Mouse (Mus musculus) brown adipose tissue, adult 24 weeks (tissue): ENCODE measurements around the gene B4galt3. TPM values are rescaled to one million over a fixed set of nuclear protein-coding genes. Genes with fewer than 3 reads are reported as not detected.

Source experiments
- H3K27ac ChIP-seq: fragments of 200-500 bp; replicated peaks from 2 replicates; pipeline ENCODE4 v1.5.1; 2012; ENCODE audit warnings: low read depth, mild to moderate bottlenecking, low read length
- H3K4me1 ChIP-seq: fragments of 200-500 bp; 2 replicates; pipeline ENCODE4 v1.6.1; 2012; ENCODE audit warnings: low read length, mixed read lengths; ENCODE audit not compliant: control insufficient read depth, insufficient read depth, insufficient read length
- H3K4me3 ChIP-seq: fragments of 200-500 bp; 2 replicates; pipeline ENCODE4 v1.5.1; 2012; ENCODE audit warnings: low read depth, mild to moderate bottlenecking, low read length, moderate library complexity; ENCODE audit not compliant: insufficient read depth
- polyA plus RNA-seq: library from polyadenylated mRNA; stranded (reverse); fragments of >200 nt; gene quantifications from 2 replicates; pipeline ENCODE4 v1.2.4, GENCODE M21; 2012; ENCODE audit not compliant: missing spikeins, insufficient read depth, insufficient read length

B4galt3 gene
- polyA plus RNA-seq, 1 experiment: 11.3 TPM

DNA sequence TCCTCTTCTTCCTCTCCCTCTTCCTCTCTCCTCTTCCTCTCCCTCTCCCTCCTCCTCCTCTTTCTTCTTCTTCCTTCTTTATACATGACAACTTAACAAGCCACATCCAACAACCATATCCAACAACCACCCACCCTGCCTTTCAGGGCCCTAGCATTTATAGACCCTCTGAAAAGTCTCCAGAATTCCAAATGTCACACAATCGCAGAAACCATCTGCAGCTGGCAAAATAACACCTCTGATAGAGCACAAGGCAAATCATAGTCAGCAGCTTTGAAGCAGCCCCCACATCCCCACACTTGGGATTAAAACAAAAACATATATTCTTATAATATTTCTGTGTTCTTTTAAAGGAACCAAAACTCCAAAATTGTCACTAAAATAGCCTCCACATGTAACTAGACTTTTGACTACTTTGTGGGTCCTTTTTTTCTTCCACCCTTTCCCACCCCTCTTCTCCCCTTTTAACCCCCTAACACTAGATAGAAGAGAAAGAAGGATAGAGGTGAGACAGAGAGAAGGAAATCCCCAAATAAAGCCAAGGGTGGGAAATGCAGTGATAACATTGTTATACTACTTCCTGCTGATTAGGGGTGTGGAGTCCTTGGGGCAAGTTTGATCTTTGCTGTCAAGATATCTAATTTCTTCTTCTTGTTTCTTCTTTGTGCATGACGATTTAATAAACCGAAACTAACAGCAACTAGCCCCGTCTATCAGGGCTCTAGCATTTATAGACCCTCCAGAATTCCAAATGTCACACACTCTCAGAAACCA lies 4.0 kb upstream of the B4galt3 start:
- Histone ChIP-seq H3K4me3 (no peak overlapping the region), H3K27ac (no peak overlapping the region), H3K4me1 (peaks cover 7% of the 10 kb centered on the region; the same call in 1 of the 2 replicates)

DNA sequence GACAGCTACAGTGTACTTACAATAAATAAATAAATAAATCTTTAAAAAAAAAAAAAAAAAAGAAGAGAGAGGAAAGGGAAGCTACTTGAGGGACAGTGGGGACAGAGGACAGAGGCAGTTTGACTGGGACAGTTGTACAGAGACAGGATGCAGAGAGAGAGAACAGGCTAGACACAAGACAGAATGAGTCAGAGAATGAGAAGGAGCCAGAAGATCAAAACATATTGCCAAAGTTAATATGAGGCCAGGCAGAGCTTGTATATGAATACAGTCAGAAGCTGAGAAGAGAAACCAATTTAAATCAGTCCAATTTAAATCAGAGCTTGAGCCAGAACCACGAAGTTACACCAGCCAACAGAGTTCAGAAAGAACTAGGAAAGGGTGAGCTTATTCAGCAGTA lies 1.8 kb upstream of the B4galt3 start:
- no peak overlapping the region for H3K4me3 ChIP-seq
- H3K27ac ChIP-seq: no peak overlapping the region
- peaks cover 10% of the 10 kb centered on the region; the same call in 1 of the 2 replicates for H3K4me1 ChIP-seq

DNA sequence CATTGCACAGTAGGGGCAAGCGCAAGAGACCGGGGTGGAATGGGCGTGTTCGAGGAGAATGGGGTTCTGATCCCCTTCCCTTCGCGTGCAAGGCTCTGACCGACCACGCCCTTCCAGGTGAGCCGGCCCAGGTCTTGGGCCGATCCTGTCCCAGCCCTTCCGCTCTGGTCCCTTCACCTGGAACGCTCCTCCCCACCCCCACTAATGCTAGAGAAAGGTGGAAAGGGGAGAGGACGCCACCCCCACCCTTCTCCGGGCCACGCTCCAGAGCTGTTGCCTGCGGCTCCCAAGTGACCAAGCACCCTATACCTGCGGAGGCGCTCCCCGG lies 409 bp downstream of the B4galt3 start:
- peaks cover 10% of the 10 kb centered on the region; the same call in 1 of the 2 replicates for H3K4me1 ChIP-seq
- H3K27ac ChIP-seq: peak overlapping the region; percentile 28; the same call in 1 of the 2 replicates
- peak overlapping the region; percentile 76 for H3K4me3 ChIP-seq

DNA sequence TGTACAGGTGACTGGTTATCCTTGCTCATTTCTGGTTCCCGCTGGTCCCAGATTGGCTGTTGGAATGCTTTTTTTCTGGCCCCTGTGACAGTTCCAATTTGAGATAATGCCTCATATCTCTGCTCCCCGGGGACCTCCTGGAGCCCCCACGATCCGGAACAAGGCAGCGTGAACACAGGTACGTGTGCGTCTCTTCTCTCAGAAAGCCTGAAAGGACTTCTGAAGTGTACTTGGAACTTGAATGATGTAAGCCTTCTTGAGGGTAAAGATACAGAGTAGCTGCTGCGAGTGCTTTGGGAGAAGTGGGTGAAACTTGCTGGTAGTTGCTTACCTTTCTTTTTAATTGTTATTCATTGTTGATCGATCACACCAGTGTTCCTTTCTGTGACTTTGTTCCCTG lies 1.1 kb downstream of the B4galt3 start:
- no peak overlapping the region for H3K27ac ChIP-seq
- H3K4me3 ChIP-seq: peak overlapping the region; percentile 76
- peaks cover 10% of the 10 kb centered on the region; the same call in 1 of the 2 replicates for H3K4me1 ChIP-seq

- Histone ChIP-seq H3K4me3 (peak overlapping the region; percentile 17; the same call in 1 of the 2 replicates), H3K4me1 (peaks cover 10% of the 10 kb centered on the region; the same call in 1 of the 2 replicates), H3K27ac (peak overlapping the region; percentile 39; the same call in 1 of the 2 replicates)
Observed at GRCm38 (mm10) chr1:171271622-171272021, 1.5 kb downstream of the B4galt3 start.

GRCm38 (mm10) chr1:171272086-171272485 lies 2.0 kb downstream of the B4galt3 start:
- peak overlapping the region; percentile 17; the same call in 1 of the 2 replicates for H3K4me3 ChIP-seq
- H3K4me1 ChIP-seq: peaks cover 10% of the 10 kb centered on the region; the same call in 1 of the 2 replicates
- H3K27ac ChIP-seq: peak overlapping the region; percentile 39; the same call in 1 of the 2 replicates

GRCm38 (mm10) chr1:171274171-171274570 lies 4.0 kb downstream of the B4galt3 start:
- no peak overlapping the region for H3K4me3 ChIP-seq
- peaks cover 10% of the 10 kb centered on the region; the same call in 1 of the 2 replicates for H3K4me1 ChIP-seq
- no peak overlapping the region for H3K27ac ChIP-seq

DNA sequence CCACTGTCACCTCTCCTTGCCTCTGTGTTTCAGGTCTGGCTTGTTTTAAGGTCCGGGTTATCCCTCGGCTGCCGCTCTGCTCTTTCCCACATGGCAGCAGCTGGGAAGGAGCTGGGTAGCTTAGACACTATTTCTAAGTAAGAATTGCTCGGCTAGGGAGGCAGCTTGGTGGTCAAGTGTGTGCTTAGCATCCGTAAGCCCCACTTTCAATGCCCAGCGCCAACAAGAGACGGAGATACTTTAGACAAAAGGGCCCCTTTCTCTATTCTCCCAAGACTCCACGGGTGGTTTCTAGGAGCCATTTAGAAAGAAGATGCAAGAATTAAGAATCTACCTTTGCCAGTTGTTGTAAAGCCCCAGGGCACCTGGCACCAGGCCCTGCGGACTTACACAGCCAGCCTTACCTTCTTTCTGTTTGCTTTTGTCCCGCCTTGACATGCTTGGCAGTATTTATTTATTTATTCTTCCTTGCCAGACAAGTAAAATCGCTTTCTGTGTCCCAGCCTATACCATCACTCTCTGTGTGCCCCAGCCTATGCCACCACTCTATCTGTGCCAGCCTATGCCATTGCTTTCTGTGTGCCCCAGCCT lies 5.1 kb downstream of the B4galt3 start:
- no peak overlapping the region for H3K27ac ChIP-seq
- peaks cover 13% of the 10 kb centered on the region; the same call in 1 of the 2 replicates for H3K4me1 ChIP-seq
- H3K4me3 ChIP-seq: no peak overlapping the region

DNA sequence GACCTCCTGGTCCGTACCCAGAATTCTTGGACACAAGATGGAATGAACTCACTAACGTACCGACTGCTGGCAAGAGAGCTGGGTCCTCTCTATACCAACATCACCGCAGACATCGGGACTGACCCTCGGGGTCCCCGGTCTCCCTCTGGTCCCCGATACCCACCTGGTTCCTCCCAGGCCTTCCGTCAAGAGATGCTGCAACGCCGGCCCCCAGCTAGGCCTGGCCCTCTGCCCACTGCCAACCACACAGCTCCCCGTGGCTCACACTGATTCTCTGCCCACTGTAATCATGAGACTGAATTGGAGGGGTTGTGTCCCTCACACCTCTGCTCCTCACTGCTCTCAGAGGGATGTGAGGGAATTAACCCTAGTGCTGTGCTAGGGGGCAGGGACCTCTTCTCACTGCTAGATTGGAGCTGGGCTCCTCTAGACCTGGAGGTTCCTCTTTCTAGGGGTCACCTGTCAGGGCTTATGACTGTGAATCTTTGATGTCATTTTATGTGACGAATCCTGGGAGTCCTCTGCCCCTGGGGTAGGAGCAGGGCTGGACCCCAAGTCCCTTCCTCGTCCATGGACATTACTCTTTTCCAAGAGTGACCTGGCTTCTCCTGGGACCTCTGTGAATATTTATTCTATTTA lies 6.1 kb downstream of the B4galt3 start:
- H3K27ac ChIP-seq: no peak overlapping the region
- H3K4me1 ChIP-seq: peaks cover 12% of the 10 kb centered on the region; the same call in 1 of the 2 replicates
- H3K4me3 ChIP-seq: no peak overlapping the region

DNA sequence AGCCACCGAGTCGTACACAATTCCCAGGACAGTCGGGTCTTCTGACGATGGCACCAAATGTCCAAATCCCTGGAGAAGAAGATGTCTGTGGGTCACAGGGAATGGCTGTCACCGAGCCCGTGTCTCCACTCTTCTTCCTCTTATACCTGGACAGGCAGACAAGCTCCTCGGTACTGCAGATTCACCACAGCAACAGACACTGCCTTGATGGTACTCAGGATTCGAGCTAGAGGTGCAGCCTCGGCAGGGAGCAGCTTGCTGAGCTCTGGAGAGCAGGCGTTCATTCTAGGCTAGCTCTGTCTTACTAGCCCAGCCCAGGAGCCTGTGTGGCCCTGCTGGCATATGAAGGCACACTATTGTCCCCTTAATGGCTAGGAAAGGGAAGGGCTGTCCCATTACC lies 7.6 kb downstream of the B4galt3 start:
- Histone ChIP-seq H3K27ac (no peak overlapping the region), H3K4me3 (no peak overlapping the region), H3K4me1 (peaks cover 5% of the 10 kb centered on the region; the same call in 1 of the 2 replicates)

DNA sequence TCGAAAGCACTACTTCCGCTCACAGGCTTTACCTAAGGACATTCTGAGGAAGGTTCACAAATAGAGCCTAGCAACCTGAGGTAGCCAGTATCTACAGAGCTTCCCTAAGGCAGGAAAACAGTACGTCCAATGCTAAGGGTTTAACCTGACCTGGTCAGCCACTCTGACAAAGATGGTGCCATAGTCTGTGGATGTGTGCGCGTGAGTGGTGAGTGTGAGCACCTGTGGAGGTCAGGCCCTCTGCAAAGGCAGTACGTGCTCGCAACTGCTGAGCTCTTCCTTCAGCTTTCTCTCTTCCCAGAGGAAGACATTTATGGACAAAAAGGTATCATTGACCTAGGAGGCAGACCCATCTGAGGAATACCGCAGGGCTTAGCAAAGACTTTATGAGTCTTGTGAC lies 8.3 kb downstream of the B4galt3 start:
- Histone ChIP-seq H3K4me1 (peaks cover 5% of the 10 kb centered on the region; the same call in 1 of the 2 replicates), H3K4me3 (no peak overlapping the region), H3K27ac (no peak overlapping the region)

GRCm38 (mm10) chr1:171279012-171279705 lies 9.0 kb downstream of the B4galt3 start:
- H3K27ac ChIP-seq: no peak overlapping the region
- H3K4me1 ChIP-seq: peaks cover 5% of the 10 kb centered on the region; the same call in 1 of the 2 replicates
- H3K4me3 ChIP-seq: no peak overlapping the region

GRCm38 (mm10) chr1:171279721-171280120 lies 9.6 kb downstream of the B4galt3 start:
- H3K27ac ChIP-seq: no peak overlapping the region
- H3K4me3 ChIP-seq: peak overlapping the region; percentile 83
- H3K4me1 ChIP-seq: peaks cover 5% of the 10 kb centered on the region; the same call in 1 of the 2 replicates

DNA sequence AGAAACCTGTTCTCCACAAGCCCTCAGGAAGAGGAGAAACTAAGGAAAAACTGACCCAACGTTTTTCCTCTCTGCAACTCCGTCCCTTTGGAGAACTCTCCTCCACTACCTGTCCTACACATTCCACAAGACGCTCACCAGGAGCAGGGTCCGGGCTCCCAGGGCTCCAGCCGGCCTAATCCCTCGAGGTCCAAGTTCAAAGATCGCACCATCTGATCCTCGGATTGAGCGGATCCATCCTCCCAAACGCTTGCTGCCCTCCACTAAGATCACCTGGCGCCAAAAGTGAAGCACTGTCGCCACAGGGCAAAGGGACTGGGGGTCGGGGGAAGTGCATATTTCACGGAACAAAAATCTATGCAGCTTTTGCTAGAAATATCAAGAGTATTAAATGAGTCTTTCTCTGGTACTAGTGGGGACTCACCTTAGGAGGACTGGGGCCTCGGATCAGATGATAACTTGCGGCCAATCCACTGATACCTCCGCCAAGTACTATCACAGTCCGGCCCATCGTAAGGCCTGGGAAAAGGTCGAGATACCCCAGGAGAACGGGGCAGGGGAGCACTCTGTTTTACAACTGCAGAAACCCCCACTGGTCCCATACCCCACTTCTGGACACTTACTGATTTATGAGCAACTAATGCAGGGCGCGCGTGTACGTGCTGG lies 10.3 kb downstream of the B4galt3 start:
- H3K4me3 ChIP-seq: peak overlapping the region; percentile 83
- H3K27ac ChIP-seq: 0 out of 2 replicates have a peak overlapping the region, but pooled peaks have one; percentile 13

More for the DNA sequence above, 10.3 kb downstream of the B4galt3 start:
- peaks cover 5% of the 10 kb centered on the region for H3K4me1 ChIP-seq
